Mouse (Mus musculus): ENCODE results near the gene Aspdh. TPM values are rescaled to one million over a fixed set of nuclear protein-coding genes. Genes with fewer than 3 reads are reported as not detected.

Aspdh gene
- polyA plus RNA-seq, 1 experiment from 2014 or later, result 5.3 TPM

DNA sequence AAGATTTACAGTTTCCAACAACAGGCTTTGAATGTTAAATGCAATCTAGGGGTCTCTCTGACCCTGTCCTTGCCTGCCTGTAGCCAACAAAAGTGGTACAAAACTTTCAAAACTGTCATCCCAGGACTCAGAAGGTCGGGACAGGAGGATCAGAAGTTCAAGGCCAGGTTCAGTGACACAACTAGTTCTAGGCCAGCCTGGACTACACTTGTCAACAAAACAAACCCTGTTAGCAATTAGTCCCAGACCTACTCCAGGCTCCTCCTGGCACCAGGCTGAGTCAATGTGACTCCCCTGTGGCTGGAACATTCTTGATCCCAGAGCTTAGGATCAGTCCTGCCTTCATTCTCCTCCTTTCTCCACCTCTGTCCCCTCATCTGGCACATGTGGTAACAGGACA is 33.7 kb downstream of the Aspdh start:
- Histone ChIP-seq H3K27me3 (replicated peaks; ENCODE audit: control insufficient read depth, insufficient read depth, low read length) (no peaks in the 10 kb centered on the region), H3K4me3 (ENCODE audit: low read depth, low read length) (no peak overlapping the region), H3K9me3 (replicated peaks; ENCODE audit: control insufficient read depth, low read length) (no peaks in the 10 kb centered on the region), H3K4me1 (ENCODE audit: control insufficient read depth, insufficient read depth, low read length) (peaks cover 21% of the 10 kb centered on the region), H3K4me2 (ENCODE audit: low read length) (no peak overlapping the region), H3K27ac (ENCODE audit: low read depth, low read length) (no peak overlapping the region), H3K36me3 (ENCODE audit: control insufficient read depth, insufficient read depth, low read length) (0 out of 2 replicates have a peak, but pooled peaks cover 9% of the 10 kb centered on the region), H3K9ac (ENCODE audit: low read length) (no peak overlapping the region)
- DNase-seq (ENCODE audit: low spot score), result no peak
- 88% methylated on average over 1 of the region's 1 CpGs for WGBS
- no peak for ATAC-seq

DNA sequence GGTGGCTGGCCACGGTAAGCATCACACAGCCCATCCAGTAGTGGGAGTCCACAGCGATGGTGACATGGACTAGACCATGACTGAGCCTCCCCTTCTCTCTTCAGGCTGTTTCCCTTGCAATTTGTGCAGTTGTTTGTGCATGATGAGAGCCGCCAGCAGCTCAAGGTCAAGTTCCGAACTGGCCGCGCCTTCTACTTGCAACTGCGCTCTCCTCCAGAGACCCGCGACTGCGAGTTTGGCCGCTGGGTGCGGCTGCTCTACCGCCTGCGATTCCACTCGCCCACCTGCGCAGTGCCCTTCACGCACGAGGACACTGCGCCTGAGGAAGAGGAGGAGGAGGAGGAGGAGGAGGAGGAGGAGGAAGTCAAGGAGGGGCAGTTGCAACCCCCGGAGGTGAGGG is 34.9 kb downstream of the Aspdh start:
- Histone ChIP-seq H3K27me3 (replicated peaks; ENCODE audit: control insufficient read depth, insufficient read depth, low read length) (no peaks in the 10 kb centered on the region), H3K4me1 (ENCODE audit: control insufficient read depth, insufficient read depth, low read length) (peaks cover 13% of the 10 kb centered on the region), H3K9me3 (replicated peaks; ENCODE audit: control insufficient read depth, low read length) (no peaks in the 10 kb centered on the region), H3K4me3 (ENCODE audit: low read depth, low read length) (no peak overlapping the region), H3K27ac (ENCODE audit: low read depth, low read length) (no peak overlapping the region), H3K36me3 (ENCODE audit: control insufficient read depth, insufficient read depth, low read length) (no peaks in the 10 kb centered on the region), H3K9ac (ENCODE audit: low read length) (no peak overlapping the region), H3K4me2 (ENCODE audit: low read length) (no peak overlapping the region)
- ATAC-seq (no peak), DNase-seq (ENCODE audit: low spot score) (no peak)
- 66% methylated on average over 20 of the region's 20 CpGs for WGBS

DNA sequence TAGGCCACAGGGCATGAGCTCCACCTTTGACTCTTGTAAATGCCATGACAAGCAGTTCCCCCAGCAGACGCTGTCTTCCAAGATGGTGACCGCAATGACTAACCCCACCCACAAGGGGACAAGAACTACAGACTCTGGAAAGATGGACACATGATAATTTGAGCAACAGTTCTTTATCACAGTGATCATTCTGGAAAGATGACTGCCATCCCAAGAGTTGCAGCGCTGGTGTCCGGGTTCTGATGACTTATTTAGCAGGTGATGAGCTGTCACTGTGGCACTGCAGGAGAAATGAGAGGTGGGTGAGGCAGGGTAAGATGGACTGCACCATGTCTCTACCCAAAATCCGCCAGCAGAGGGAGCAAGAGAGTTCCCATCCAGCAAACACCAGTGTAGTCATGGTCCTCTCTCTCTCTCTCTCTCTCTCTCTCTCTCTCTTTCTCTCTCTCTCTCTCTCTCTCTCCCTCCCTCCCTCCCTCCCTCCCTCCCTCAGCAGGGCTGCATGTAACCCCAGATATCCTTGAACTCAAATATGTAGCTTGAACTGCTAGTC is 36.4 kb downstream of the Aspdh start:
- no peak overlapping the region for H3K27ac ChIP-seq (ENCODE audit: low read depth, low read length)
- no peaks in the 10 kb centered on the region for H3K36me3 ChIP-seq (ENCODE audit: control insufficient read depth, insufficient read depth, low read length)
- H3K9ac ChIP-seq (ENCODE audit: low read length), result no peak overlapping the region
- H3K4me2 ChIP-seq (ENCODE audit: low read length), result no peak overlapping the region
- no peaks in the 10 kb centered on the region for H3K9me3 ChIP-seq (replicated peaks; ENCODE audit: control insufficient read depth, low read length)
- H3K4me1 ChIP-seq (ENCODE audit: control insufficient read depth, insufficient read depth, low read length), result peaks cover 6% of the 10 kb centered on the region; the same call in 1 of the 2 replicates
- peak; percentile 66 for ATAC-seq
- peak; percentile 77 for DNase-seq (ENCODE audit: low spot score)
- WGBS, result 30% methylated on average over 5 of the region's 5 CpGs
- H3K27me3 ChIP-seq (replicated peaks; ENCODE audit: control insufficient read depth, insufficient read depth, low read length), result no peaks in the 10 kb centered on the region
- H3K4me3 ChIP-seq (ENCODE audit: low read depth, low read length), result no peak overlapping the region

DNA sequence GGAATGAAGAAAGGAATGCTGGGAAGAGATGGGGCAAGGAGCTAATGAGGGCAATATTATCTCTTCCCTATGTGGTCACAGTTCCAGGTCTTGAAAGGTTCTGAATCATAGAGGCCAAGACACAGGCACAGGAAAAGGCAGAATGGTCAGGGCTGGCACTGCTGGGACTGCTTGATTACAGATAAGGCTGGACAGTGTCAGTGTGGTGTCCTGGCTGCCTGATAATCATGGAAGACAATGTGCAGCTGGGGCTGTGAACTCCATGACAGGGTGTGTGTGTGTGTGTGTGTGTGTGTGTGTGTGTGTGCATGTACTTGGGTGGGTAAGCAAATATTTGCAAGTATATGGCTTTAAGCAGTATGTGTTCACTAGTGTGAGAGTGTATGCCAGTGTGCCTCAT is 42.3 kb downstream of the Aspdh start:
- ATAC-seq, result no peak
- Histone ChIP-seq H3K27me3 (replicated peaks; ENCODE audit: control insufficient read depth, insufficient read depth, low read length) (no peaks in the 10 kb centered on the region), H3K27ac (ENCODE audit: low read depth, low read length) (no peak overlapping the region), H3K4me1 (ENCODE audit: control insufficient read depth, insufficient read depth, low read length) (no peaks in the 10 kb centered on the region), H3K4me2 (ENCODE audit: low read length) (no peak overlapping the region), H3K9ac (ENCODE audit: low read length) (no peak overlapping the region), H3K9me3 (replicated peaks; ENCODE audit: control insufficient read depth, low read length) (no peaks in the 10 kb centered on the region), H3K4me3 (ENCODE audit: low read depth, low read length) (no peak overlapping the region), H3K36me3 (ENCODE audit: control insufficient read depth, insufficient read depth, low read length) (no peaks in the 10 kb centered on the region)
- DNase-seq (ENCODE audit: low spot score), result no peak

Small RNA genes lying within 50 kb of the gene (microRNA-seq; reads per million reads assigned to microRNA genes)
- 0.40 reads per million for gene Mir7052

Other genes starting within 250 kb of the Aspdh start
- gene Klk1b5, start 249.4 kb upstream of the Aspdh start, polyA plus RNA-seq (2014; fragmentation: Nextera tagmentation; extraction: Ambion mirVana), result not detected in 2 replicates
- gene Klk1, start 240.0 kb upstream of the Aspdh start, polyA plus RNA-seq (2014; fragmentation: Nextera tagmentation; extraction: Ambion mirVana), result not detected in 2 replicates
- not detected in 2 replicates for gene Gm36864, start 229.2 kb upstream of the Aspdh start, polyA plus RNA-seq (2014; fragmentation: Nextera tagmentation; extraction: Ambion mirVana)
- 1.9 and 2.4 TPM in 2 replicates for gene 1700028J19Rik, start 218.7 kb upstream of the Aspdh start, polyA plus RNA-seq (2014; fragmentation: Nextera tagmentation; extraction: Ambion mirVana)
- 162 and 186 TPM in 2 replicates for gene 2410002F23Rik, start 218.7 kb upstream of the Aspdh start, polyA plus RNA-seq (2014; fragmentation: Nextera tagmentation; extraction: Ambion mirVana)
- gene Acp4, start 208.0 kb upstream of the Aspdh start, polyA plus RNA-seq (2014; fragmentation: Nextera tagmentation; extraction: Ambion mirVana), result not detected in 2 replicates
- not detected in 2 replicates for gene Gm15517, start 203.9 kb upstream of the Aspdh start, polyA plus RNA-seq (2014; fragmentation: Nextera tagmentation; extraction: Ambion mirVana)
- gene Clec11a, start 158.5 kb upstream of the Aspdh start, polyA plus RNA-seq (2014; fragmentation: Nextera tagmentation; extraction: Ambion mirVana), result 3.7 and 4.5 TPM in 2 replicates
- gene Shank1, start 155.1 kb upstream of the Aspdh start, polyA plus RNA-seq (2014; fragmentation: Nextera tagmentation; extraction: Ambion mirVana), result 9.5 and 15.1 TPM in 2 replicates
- gene Syt3, start 81.3 kb upstream of the Aspdh start, polyA plus RNA-seq (2014; fragmentation: Nextera tagmentation; extraction: Ambion mirVana), result 19.0 and 25.3 TPM in 2 replicates
- gene 1700008O03Rik, start 79.6 kb upstream of the Aspdh start, polyA plus RNA-seq (2014; fragmentation: Nextera tagmentation; extraction: Ambion mirVana), result 0.63 and 0.86 TPM in 2 replicates
- 20.8 and 22.1 TPM in 2 replicates for gene Lrrc4b, start 36.4 kb upstream of the Aspdh start, polyA plus RNA-seq (2014; fragmentation: Nextera tagmentation; extraction: Ambion mirVana)
- 49.3 and 50.5 TPM in 2 replicates for gene Josd2, start 2.6 kb downstream of the Aspdh start, polyA plus RNA-seq (2014; fragmentation: Nextera tagmentation; extraction: Ambion mirVana)
- gene Emc10, start 31.1 kb downstream of the Aspdh start, polyA plus RNA-seq (2014; fragmentation: Nextera tagmentation; extraction: Ambion mirVana), result 147 and 154 TPM in 2 replicates
- 13.0 and 24.0 TPM in 2 replicates for gene Fam71e1, start 31.2 kb downstream of the Aspdh start, polyA plus RNA-seq (2014; fragmentation: Nextera tagmentation; extraction: Ambion mirVana)
- gene Mybpc2, start 59.3 kb downstream of the Aspdh start, polyA plus RNA-seq (2014; fragmentation: Nextera tagmentation; extraction: Ambion mirVana), result 0.10 TPM in 2 replicates
- gene Spib, start 66.7 kb downstream of the Aspdh start, polyA plus RNA-seq (2014; fragmentation: Nextera tagmentation; extraction: Ambion mirVana), result not detected in 2 replicates
- 32.6 and 33.0 TPM in 2 replicates for gene Pold1, start 83.5 kb downstream of the Aspdh start, polyA plus RNA-seq (2014; fragmentation: Nextera tagmentation; extraction: Ambion mirVana)
- 72.6 and 78.2 TPM in 2 replicates for gene Nr1h2, start 88.6 kb downstream of the Aspdh start, polyA plus RNA-seq (2014; fragmentation: Nextera tagmentation; extraction: Ambion mirVana)
- gene Napsa, start 107.0 kb downstream of the Aspdh start, polyA plus RNA-seq (2014; fragmentation: Nextera tagmentation; extraction: Ambion mirVana), result 0.74 and 0.79 TPM in 2 replicates
- 2.1 and 2.2 TPM in 2 replicates for gene Kcnc3, start 125.3 kb downstream of the Aspdh start, polyA plus RNA-seq (2014; fragmentation: Nextera tagmentation; extraction: Ambion mirVana)
- 0.74 and 1.1 TPM in 2 replicates for gene Myh14, start 205.5 kb downstream of the Aspdh start, polyA plus RNA-seq (2014; fragmentation: Nextera tagmentation; extraction: Ambion mirVana)
- not detected in 2 replicates for gene Izumo2, start 243.4 kb downstream of the Aspdh start, polyA plus RNA-seq (2014; fragmentation: Nextera tagmentation; extraction: Ambion mirVana)